Mouse (Mus musculus): ENCODE measurements around the gene Spc24. TPM values are rescaled to one million over a fixed set of nuclear protein-coding genes. Genes with fewer than 3 reads are reported as not detected.

Spc24 gene
- polyA plus RNA-seq (2015; fragmentation: Nextera tagmentation; extraction: Ambion mirVana): 94.2 and 107 TPM in 2 replicates

DNA sequence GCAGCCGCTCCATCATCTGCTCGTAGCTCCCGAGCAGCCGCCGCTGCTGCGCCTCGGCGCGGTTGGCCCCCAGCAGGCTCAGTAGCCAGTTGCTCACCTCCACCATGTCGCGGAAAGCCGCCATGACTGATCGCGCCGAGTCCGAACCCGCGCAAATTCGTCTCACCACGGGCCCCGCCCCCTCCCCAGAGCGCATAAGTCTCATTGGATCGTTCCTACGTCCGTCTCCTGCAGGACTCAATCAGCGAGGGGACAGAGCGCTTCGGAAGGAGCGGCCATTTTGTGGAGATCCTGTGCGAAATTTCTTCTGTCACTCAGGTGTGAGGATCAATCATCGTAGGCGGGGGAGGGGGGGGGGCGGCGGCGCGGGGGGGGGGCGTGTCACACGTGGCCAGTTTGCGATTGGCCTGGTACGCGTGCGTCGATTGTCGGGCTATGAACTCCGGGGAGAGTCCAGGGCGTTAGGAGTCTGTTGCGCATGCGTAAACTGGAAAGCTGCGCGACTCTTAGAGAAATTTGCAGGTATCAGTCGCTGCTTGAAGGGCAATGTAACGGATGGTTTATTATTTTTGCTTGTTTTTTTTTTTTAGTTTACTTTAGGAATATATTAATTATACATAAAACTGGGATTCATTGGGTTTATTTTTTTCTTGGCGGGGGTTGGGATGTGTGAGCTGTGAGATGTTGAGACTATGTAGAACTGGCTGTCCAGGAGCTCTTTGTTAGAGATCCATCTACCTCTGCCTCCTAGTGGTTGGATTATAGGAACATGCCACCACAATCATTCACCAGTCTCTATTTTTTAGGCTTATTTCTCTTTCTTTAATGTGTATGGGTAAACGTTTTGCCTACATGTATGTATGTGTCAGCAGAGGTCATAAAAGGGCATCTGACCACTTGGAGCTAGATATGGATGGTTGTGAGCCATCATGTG, at the start of gene Spc24:
Spc24 (minus strand) TSS at position 149 of the 934 bp plus-strand sequence.
- ATAC-seq: peak; percentile 95
- Histone ChIP-seq H3K27me3 (replicated peaks) (no peaks in the 10 kb centered on the region), H3K4me1 (replicated peaks) (peaks cover 13% of the 10 kb centered on the region), H3K9ac (peak within 1 kb of the TSS; percentile 95), H3K27ac (peak within 1 kb of the TSS; percentile 71), H3K4me3 (replicated peaks) (peak within 1 kb of the TSS; percentile 90), H3K4me2 (replicated peaks) (peak within 1 kb of the TSS; percentile 76), H3K9me3 (no peaks in the 10 kb centered on the region), H3K36me3 (peaks cover 4% of the 10 kb centered on the region; the same call in 1 of the 2 replicates)
- under 1% methylated on average over 48 of the region's 54 CpGs for WGBS

DNA sequence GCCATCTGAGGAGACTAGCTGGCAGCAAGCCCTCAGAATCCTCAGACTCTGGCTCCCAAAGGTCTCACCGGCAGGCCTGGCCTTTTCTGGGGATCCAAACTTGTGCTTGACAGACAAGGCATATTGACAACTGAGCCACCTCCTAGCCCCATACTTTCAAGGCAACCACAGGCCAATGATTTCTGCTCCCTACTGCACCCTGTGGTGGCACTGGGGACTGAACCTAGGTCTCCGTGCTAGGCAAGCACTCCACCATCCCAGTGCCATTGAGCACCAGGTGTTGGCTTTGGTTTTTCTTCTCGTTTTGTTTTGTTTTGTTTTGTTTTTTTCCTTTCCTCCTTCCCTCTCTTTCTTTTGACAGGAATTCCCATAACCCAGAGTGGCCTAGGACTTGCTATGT, 48.5 kb upstream of the Spc24 start:
- Histone ChIP-seq H3K4me2 (replicated peaks) (no peak overlapping the region), H3K27ac (no peak overlapping the region), H3K4me1 (replicated peaks) (peaks cover 7% of the 10 kb centered on the region), H3K36me3 (no peaks in the 10 kb centered on the region; the same call in 1 of the 2 replicates), H3K4me3 (replicated peaks) (no peak overlapping the region), H3K27me3 (replicated peaks) (no peaks in the 10 kb centered on the region), H3K9me3 (no peaks in the 10 kb centered on the region), H3K9ac (no peak overlapping the region)
- ATAC-seq: no peak
- WGBS: 70% methylated on average over 3 of the region's 3 CpGs

DNA sequence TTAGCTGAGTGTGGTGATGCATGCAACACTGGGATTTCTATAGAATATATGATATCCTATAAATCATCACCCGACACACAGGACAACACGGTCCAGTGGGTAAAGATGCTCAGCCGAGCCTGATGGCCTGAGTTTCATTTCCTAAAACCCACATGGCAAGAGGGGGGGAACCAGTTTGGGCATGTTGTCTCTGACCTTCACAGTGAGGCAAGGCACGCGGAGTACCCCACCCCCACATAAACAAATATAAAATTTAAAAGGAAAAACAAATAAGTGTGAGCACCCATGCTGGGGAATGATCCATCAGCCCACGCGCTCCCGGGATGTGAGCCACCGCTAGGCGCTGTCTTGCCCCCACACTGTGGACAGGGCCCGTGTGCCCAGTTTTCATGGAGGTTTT, 46.9 kb upstream of the Spc24 start:
- Histone ChIP-seq H3K27me3 (replicated peaks) (no peaks in the 10 kb centered on the region), H3K27ac (no peak overlapping the region), H3K9ac (no peak overlapping the region), H3K4me1 (replicated peaks) (peaks cover 7% of the 10 kb centered on the region), H3K9me3 (no peaks in the 10 kb centered on the region), H3K4me2 (replicated peaks) (no peak overlapping the region), H3K36me3 (no peaks in the 10 kb centered on the region), H3K4me3 (replicated peaks) (no peak overlapping the region)
- WGBS: 77% methylated on average over 11 of the region's 11 CpGs
- ATAC-seq: no peak

DNA sequence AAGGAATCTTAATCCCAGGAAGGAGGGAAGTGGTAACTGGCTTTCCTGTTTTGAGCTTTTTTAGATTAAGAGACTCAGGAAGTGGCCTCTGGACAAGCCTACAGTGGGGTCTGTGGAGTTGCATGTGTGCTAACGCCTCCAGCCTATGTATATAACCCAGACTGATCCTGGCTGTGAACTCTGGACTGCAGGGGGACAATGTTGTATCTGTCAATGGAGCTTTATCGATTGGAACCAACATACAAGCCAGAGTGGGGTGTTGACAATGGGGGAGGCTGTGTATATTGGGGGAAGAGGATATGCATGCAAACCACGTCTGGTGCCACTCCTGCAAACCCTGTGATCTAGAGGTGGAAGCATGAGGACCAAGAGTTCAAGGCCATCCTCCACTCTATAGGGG, 46.3 kb upstream of the Spc24 start:
- Histone ChIP-seq H3K27me3 (replicated peaks) (no peaks in the 10 kb centered on the region), H3K4me2 (replicated peaks) (no peak overlapping the region), H3K4me1 (replicated peaks) (peaks cover 7% of the 10 kb centered on the region), H3K9me3 (no peaks in the 10 kb centered on the region), H3K9ac (no peak overlapping the region), H3K36me3 (peaks cover 3% of the 10 kb centered on the region; the same call in 1 of the 2 replicates), H3K4me3 (replicated peaks) (no peak overlapping the region), H3K27ac (no peak overlapping the region)
- no peak for ATAC-seq
- WGBS: 63% methylated on average over 3 of the region's 3 CpGs

DNA sequence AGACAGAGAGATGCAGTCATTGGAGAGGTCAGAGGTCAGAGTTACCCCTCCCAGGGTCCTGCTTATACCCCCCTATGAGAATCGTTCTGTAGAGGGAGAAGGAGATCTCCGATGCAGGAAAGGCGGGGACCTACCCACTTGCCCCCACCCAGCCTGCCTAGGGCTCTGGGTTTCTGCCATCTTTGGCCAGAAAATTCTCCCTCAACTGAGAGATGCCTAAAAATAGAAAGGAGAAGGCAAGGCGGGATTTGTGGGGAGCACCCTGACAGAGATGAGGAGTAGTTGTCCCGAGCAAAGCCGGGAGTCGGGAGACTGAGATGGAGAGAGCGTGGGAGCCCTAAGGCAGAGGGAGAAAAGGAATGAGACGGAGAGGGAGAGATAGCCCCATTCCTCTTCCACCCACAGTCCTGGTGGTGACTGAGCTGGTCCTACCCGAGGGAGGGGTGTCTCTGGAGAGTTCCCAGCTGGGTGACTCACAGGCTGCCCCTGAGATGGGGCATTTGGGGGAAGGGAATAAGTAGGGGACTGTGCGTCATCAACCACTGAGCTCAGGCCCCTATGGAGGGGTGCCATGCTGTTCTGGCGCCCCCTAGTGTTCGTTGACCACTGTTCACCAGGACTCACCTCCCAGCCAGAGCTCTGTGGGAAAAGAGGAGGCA, 44.0 kb upstream of the Spc24 start:
- peak overlapping the region; percentile 2; the same call in 1 of the 2 replicates for H3K9ac ChIP-seq
- H3K36me3 ChIP-seq: peaks cover 7% of the 10 kb centered on the region; the same call in 1 of the 2 replicates
- no peaks in the 10 kb centered on the region for H3K27me3 ChIP-seq (replicated peaks)
- H3K4me2 ChIP-seq (replicated peaks): peak overlapping the region; percentile 17; the same call in 1 of the 2 replicates
- 33% methylated on average over 13 of the region's 13 CpGs for WGBS
- H3K9me3 ChIP-seq: no peaks in the 10 kb centered on the region
- peak overlapping the region; percentile 44 for H3K27ac ChIP-seq
- peaks cover 8% of the 10 kb centered on the region for H3K4me1 ChIP-seq (replicated peaks)
- peak; percentile 93 for ATAC-seq
- H3K4me3 ChIP-seq (replicated peaks): no peak overlapping the region

DNA sequence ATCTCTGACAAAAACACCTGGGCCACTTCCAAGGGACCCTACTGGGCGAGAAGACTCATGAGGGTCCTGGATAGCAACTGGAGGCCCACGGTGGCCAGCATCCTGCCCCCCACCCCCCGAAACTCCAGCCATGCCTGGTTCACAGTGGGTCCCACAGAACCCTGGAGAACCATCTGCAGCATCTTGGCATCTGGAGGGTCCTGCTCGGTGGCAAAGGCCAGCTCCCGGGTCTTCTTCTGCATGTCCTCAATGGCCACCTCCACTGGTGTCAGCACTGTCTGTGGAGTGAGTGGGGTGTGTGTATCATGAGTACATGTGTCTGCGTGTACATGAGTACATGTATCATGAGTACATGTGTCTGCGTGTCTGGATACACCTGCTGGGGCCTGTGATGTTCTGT, 41.5 kb upstream of the Spc24 start:
- no peak for ATAC-seq
- peaks cover 25% of the 10 kb centered on the region for H3K4me1 ChIP-seq (replicated peaks)
- H3K27ac ChIP-seq: no peak overlapping the region
- no peak overlapping the region for H3K4me3 ChIP-seq (replicated peaks)
- peaks cover 7% of the 10 kb centered on the region; the same call in 1 of the 2 replicates for H3K36me3 ChIP-seq
- 89% methylated on average over 7 of the region's 7 CpGs for WGBS
- no peaks in the 10 kb centered on the region for H3K27me3 ChIP-seq (replicated peaks)
- H3K9ac ChIP-seq: no peak overlapping the region
- no peaks in the 10 kb centered on the region for H3K9me3 ChIP-seq
- H3K4me2 ChIP-seq (replicated peaks): no peak overlapping the region

DNA sequence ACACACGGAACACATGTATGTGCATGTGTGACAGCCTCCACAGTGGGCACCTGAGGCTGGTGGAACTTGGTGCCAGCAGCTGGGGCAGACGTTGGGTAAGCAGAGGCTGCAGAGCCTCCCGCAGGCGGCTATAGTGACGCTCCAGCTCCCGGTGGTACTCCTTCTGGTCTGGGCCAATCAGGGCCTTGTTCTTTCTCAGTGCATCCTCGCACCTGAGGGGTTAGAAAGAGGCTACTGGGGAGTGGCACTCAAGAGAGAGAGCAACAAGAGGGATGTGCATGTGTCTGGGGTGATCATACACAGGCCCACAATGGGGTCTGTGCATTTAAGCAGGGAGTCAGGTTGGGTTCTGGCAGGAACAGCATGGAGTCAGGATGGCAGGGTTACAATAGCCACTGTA, 41.0 kb upstream of the Spc24 start:
- H3K4me3 ChIP-seq (replicated peaks): no peak overlapping the region
- no peak overlapping the region for H3K27ac ChIP-seq
- no peak overlapping the region for H3K4me2 ChIP-seq (replicated peaks)
- H3K9me3 ChIP-seq: no peaks in the 10 kb centered on the region
- no peak overlapping the region for H3K9ac ChIP-seq
- peaks cover 30% of the 10 kb centered on the region for H3K4me1 ChIP-seq (replicated peaks)
- no peak for ATAC-seq
- no peaks in the 10 kb centered on the region for H3K27me3 ChIP-seq (replicated peaks)
- WGBS: 81% methylated on average over 7 of the region's 7 CpGs
- peaks cover 7% of the 10 kb centered on the region; the same call in 1 of the 2 replicates for H3K36me3 ChIP-seq

DNA sequence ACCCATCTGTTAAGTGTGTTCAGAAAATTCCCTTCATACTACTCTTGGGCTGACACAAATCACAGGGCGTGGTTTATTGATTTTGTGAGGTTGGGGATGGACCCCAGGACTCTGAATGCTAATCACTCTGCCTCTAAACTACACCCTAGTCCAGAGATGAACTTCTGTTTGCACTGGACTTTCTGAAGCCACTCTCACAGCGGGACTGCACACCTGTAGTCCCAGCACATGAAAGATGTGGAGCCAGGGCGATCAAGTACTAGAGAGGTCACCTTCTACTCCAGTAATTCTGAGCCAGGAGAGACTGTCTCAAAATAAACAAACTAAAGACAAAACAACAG, 38.9 kb upstream of the Spc24 start:
- 43% methylated on average over 3 of the region's 3 CpGs for WGBS

DNA sequence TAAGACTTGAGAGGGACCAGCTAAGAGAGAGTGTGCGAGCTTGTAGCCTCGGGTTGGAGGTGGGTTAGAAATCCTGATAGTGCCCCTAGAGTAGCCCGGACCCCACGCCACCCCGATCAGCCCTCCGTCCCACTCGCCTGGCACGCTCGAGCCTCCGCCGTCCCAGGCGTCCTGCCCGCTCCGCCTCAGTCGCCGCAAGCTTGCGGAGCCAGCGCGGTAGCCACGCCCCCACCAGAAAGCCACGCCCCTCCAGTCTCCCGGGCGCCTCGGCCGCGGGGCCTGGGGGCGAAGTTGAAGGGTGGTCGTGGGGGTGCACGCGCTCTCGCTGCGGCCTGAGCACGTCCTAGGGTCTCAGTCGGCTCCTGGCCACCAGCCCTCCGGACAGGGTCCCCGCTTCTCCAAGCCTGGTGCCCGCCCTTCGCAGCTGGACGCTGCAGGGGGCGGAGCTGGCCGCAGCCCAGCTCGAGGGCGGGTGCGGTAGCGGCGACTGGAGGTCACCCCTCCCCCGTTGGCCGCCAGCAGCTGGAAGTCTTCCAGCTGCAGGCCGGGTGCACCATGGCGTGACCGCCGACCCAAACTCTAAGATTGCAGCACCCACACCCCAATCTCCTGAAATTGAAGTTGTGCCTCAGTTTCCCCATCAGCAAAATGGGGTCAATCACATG, 38.4 kb upstream of the Spc24 start, which contains the start of gene Kank2:
Kank2 (minus strand) TSS at position 400 of the 665 bp plus-strand sequence.
- peak within 1 kb of the TSS; percentile 80 for H3K9ac ChIP-seq
- peaks cover 25% of the 10 kb centered on the region for H3K36me3 ChIP-seq
- peak within 1 kb of the TSS; percentile 78 for H3K4me2 ChIP-seq (replicated peaks)
- H3K27ac ChIP-seq: peak within 1 kb of the TSS; percentile 94
- ATAC-seq: peak; percentile 90
- H3K27me3 ChIP-seq (replicated peaks): no peaks in the 10 kb centered on the region
- WGBS: under 1% methylated on average over 52 of the region's 52 CpGs
- no peaks in the 10 kb centered on the region for H3K9me3 ChIP-seq
- H3K4me3 ChIP-seq (replicated peaks): peak within 1 kb of the TSS; percentile 70
- peaks cover 28% of the 10 kb centered on the region for H3K4me1 ChIP-seq (replicated peaks)

More for the DNA sequence above, 38.9 kb upstream of the Spc24 start:
- Histone ChIP-seq H3K9ac (peak overlapping the region; percentile 80; the same call in 1 of the 2 replicates), H3K9me3 (no peaks in the 10 kb centered on the region), H3K4me1 (replicated peaks) (peaks cover 29% of the 10 kb centered on the region), H3K4me3 (replicated peaks) (peak overlapping the region; percentile 70), H3K36me3 (peaks cover 20% of the 10 kb centered on the region), H3K27ac (peak overlapping the region; percentile 94; the same call in 1 of the 2 replicates), H3K4me2 (replicated peaks) (peak overlapping the region; percentile 78), H3K27me3 (replicated peaks) (no peaks in the 10 kb centered on the region)
- peak; percentile 10; the same call in 1 of the 2 replicates for ATAC-seq

DNA sequence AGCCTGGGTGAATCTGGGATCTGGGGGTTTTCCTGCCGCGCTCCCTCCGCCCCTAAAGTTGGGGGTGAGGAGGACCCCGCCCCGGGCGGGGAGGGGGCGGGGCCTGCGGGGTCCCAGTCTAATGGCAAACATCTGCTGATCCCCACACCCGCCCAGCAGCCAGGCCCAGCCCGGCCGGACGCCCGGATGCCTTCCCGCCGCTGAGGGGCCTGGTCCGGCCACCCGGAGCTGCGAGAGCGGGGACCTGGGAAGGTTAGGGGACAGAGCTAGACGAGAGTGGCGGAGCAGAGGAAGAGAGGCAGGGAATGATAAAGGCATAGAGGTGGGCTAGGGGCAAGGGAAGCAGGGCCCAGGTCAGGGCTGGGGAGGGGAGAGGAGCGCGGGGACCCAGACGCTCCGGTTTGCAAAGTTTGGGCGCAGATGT, 37.8 kb upstream of the Spc24 start:
- 1% methylated on average over 26 of the region's 26 CpGs for WGBS
- peak; percentile 79 for ATAC-seq
- H3K27ac ChIP-seq: peak overlapping the region; percentile 94
- H3K4me3 ChIP-seq (replicated peaks): peak overlapping the region; percentile 70
- peaks cover 30% of the 10 kb centered on the region for H3K4me1 ChIP-seq (replicated peaks)
- no peaks in the 10 kb centered on the region for H3K9me3 ChIP-seq
- peak overlapping the region; percentile 80 for H3K9ac ChIP-seq
- H3K36me3 ChIP-seq: peaks cover 26% of the 10 kb centered on the region
- H3K4me2 ChIP-seq (replicated peaks): peak overlapping the region; percentile 78
- no peaks in the 10 kb centered on the region for H3K27me3 ChIP-seq (replicated peaks)

DNA sequence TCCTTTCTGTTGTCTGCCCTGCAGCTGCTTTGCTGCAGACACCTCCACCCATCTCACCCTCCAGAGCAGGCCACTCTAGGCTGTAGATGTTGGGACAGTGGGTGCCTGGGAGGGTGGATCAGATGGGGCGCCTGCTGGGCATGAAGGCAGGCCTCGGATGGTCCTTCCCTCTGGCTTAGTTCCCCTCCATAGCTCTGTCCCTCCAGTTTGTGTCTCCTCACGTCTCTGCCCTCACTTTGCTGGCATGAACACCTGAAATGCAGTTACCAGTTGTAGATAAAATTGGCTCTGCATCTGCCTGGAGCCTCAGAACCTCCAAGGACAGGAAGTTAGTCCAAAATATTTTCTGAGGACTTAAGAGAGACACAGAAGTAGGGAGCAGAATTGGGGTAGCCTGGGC, 36.8 kb upstream of the Spc24 start:
- peaks cover 26% of the 10 kb centered on the region for H3K36me3 ChIP-seq
- H3K4me1 ChIP-seq (replicated peaks): peaks cover 40% of the 10 kb centered on the region

More for the DNA sequence above, 36.8 kb upstream of the Spc24 start:
- H3K9ac ChIP-seq: peak overlapping the region; percentile 80; the same call in 1 of the 2 replicates
- ATAC-seq: no peak
- peak overlapping the region; percentile 94 for H3K27ac ChIP-seq
- H3K27me3 ChIP-seq (replicated peaks): no peaks in the 10 kb centered on the region
- H3K4me3 ChIP-seq (replicated peaks): peak overlapping the region; percentile 70
- no peaks in the 10 kb centered on the region for H3K9me3 ChIP-seq
- H3K4me2 ChIP-seq (replicated peaks): peak overlapping the region; percentile 78
- WGBS: 55% methylated on average over 3 of the region's 3 CpGs

Data from intestine, embryonic 15.5 days (tissue).